Mouse (Mus musculus): ENCODE measurements around the gene S100a4.

GRCm38 (mm10) chr3:90595556-90595955 is 8.0 kb upstream of the S100a4 start:
- no peak for TF ChIP-seq CTCF (IDR thresholded peaks at IDR 0.05; ENCODE audit: borderline replicate concordance, extremely low read depth, insufficient read depth, insufficient read length)
- no peak for TF ChIP-seq POLR2A (IDR thresholded peaks at IDR 0.05; ENCODE audit: borderline replicate concordance, extremely low read depth, insufficient read depth, insufficient read length, poor library complexity, severe bottlenecking)
